Mouse (Mus musculus) embryonic stem cell, embryonic (primary cell): Measurements from ENCODE around the gene Tsr1.

Experiments
- CTCF ChIA-PET, 4 experiments: fragments of 300-600 bp in 2 of 4; fragments of 350-600 bp in 2 of 4; sonication (Branson Sonifier 250); formaldehyde crosslinking; loops; one replicate each; lab custom pipeline; 2022; ENCODE audit warnings: inconsistent platforms in 2 of 4; lab: Charles Lee
- POLR2A ChIA-PET, 4 experiments: fragments of 300-600 bp in 2 of 4; fragments of 350-600 bp in 2 of 4; sonication (Branson Sonifier 250); formaldehyde crosslinking; loops; one replicate each; lab custom pipeline; 2022; ENCODE audit warnings: antibody characterized with exemption in 4 of 4, inconsistent platforms in 1 of 4; lab: Charles Lee

Tsr1 gene

DNA sequence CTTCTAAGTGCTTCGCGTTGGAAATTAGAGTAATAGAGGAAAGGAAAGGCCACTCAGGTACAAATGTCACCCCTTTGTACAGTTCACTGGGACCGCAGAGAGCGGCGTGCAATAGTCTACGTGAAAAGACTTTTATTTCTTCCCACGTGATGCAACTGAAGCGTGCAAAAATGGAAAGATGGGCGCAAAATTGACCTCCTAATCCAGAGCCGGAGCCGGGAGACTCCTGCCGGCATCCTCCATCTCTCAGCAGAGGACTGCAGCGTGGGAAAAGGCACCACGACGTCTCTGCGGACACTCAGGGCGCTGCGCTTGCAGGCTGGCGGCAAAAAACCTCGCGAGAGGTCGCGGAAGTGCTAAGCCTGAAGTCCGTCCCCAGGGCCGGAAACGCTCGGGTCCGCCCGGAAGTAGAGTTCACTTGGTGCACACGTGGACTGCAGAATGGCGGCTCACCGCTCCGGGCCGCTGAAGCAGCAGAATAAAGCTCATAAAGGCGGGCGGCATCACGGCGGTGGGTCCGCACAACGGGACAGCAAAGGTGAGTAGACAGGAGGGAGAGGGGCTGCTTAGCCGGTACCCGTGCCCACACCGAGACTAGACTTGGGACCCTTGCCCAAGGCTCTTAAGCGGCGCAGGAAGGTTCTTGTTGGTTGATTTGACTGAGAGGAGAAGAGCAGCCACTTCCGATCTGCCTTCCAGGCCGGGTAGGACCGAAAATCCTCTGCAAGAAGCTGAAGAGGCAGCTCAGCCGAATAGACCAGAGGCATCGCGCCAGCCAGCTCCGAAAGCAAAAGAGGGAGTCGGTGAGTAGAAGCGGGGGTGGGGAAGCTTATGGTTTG, at the start of gene Tsr1:
Gene Tsr1 (plus strand): TSS at position 394 of the 839 bp plus-strand sequence.
- CTCF ChIA-PET, result interaction anchor here in 1 of 4 experiments (0.8 kb wide), 1 partner anchor 50 kb away, joined by 3 read pairs; no protein-coding TSS in a partner anchor
- POLR2A ChIA-PET, result interaction anchor here (0.6 to 24.9 kb wide), 37 partner anchors 8 to 611 kb away, joined by 3 to 481 read pairs (median 5); partner anchors contain the start of genes Smg6 (in 2 of the 4), Srr (in 2 of the 4) and Mnt (in 1 of the 4)

DNA sequence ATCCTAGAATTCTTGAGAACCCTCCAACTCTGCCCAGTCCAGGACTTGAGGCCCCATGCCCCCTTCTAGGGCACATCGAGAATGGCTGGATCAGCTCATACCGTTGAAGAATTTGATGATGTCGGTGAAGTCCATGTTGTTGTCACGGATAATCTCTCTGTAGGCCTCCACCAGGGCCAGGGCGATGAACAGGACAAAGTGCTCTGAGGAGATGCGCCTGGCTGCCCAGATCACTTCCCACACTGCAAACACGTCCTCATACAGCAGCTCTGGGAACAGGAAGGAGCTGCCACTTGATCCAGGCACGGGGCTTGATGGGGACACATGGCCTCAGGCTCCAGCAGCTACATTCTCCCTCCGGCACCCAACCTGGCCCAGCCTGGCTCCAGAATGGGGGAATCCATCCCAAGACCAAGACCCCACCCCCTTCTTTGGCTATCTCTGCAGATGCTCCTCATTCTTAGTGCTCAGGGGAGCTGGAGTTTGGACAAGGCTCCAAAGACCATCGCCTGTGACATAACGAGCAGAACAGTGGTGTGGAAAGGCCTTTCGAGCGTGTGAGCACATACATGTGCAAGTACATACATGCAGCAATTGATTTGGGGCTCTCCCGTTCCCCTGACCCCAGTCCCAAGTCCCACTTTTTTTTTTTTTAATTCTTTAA, 46.7 kb upstream of the Tsr1 start:
- POLR2A ChIA-PET, result interaction anchor here in 3 of 4 experiments (0.6 to 2.2 kb wide), 11 partner anchors 10 to 196 kb away, joined by 3 to 8 read pairs (median 4); partner anchors contain the start of gene Tsr1 (in 1 of the 3)
- CTCF ChIA-PET, result no interaction called here

DNA sequence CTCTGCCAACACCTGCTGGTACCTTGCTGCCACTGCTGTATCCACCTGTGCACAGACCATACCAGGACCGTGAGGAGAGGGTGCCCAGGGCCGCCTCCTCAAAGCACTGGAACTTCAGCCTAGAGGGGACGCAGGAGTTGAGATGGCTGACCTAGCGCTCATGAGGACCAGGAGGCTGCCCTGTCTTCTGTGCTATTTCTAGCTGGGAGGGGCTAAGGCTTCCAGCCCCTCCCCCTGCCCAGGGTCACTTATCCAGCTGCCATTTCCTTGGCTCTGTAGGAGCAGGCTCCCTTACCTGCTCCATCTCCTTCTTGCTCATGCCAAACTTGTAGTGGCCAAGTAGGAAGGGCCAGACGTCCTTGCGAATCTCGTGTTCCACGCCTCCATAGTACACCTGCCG, 40.1 kb upstream of the Tsr1 start:
- POLR2A ChIA-PET, result interaction anchor here in 3 of 4 experiments (0.6 to 5.6 kb wide), 25 partner anchors 8 to 249 kb away, joined by 3 to 32 read pairs (median 5); partner anchors contain the start of genes Mnt (in 2 of the 3), Sgsm2 (in 2 of the 3), Mettl16 (in 1 of the 3) and Smg6 (in 1 of the 3)
- CTCF ChIA-PET, result interaction anchor here in 3 of 4 experiments (0.5 to 2.2 kb wide), 10 partner anchors 9 to 911 kb away, joined by 3 to 6 read pairs (median 3); no protein-coding TSS in a partner anchor

DNA sequence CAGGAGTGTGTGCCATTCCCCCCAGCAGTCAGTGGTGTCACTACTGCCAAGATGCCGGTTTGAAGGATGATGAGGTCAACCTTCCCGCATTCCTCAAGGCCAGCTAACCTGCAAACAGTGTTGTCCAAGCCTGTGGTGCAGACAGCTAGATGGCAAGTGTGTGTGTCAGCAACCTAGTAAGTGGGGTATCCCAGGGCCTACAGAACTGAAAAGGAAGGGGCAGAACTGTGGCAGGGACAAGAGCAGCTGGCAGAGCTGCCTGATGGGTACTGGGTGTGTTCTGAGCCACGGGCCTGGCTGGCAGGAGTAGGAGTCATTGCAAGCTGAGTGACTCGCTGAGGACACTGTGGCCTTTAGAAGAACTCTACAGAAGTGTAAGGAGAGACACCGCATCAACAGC, 35.7 kb upstream of the Tsr1 start:
- ChIA-PET CTCF (interaction anchor here in 1 of 4 experiments (1.3 kb wide), 1 partner anchor 14 kb away, joined by 6 read pairs; no protein-coding TSS in a partner anchor), POLR2A (interaction anchor here in 1 of 4 experiments (0.7 to 3.2 kb wide), 4 partner anchors 14 to 122 kb away, joined by 3 to 13 read pairs (median 5); partner anchors contain the start of gene Smg6)

DNA sequence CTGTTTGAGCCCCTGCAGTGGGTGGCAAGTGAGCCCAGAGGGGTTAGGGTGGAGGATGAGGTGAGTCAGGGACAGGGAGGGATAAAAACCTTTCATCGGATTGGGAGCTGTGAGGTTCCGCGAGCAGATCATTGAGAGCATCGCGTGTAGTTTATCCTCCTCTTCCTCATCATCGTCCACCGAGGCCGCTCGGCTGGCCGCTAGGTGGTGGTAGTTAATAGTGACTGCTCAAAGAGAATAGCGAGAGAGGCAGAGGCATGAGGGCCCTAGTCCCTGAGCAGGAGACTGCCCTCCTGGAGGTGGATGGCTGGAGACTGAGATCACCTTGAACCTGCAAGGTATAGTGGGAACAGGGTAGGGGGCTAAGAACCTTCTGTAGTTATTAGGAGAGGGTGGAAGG, 34.4 kb upstream of the Tsr1 start:
- CTCF ChIA-PET, result interaction anchor here in 1 of 4 experiments (0.6 kb wide), 1 partner anchor 544 kb away, joined by 3 read pairs; no protein-coding TSS in a partner anchor
- POLR2A ChIA-PET, result interaction anchor here in 1 of 4 experiments (0.6 to 3.2 kb wide), 5 partner anchors 12 to 62 kb away, joined by 3 to 13 read pairs (median 4); partner anchors contain the start of gene Smg6

DNA sequence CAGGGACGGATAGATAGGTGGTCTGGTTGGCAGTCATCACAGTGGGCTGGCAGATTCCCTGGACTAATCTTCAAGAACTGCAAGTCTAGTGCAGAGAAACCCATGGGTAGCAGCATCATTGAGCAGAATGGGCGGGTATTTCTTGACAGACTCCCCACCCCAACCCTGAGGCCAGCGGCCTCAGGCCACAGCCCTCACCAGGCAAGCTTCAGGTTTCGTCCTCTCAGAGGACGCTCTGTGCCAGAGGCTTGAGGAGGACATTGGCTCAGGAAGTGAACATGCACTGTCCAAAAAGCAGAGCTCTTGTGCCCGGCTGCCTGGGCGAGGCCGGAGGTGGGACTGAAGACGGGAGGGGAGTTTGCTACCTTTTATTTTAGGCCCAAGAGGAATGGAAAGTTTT, 33.5 kb upstream of the Tsr1 start:
- CTCF ChIA-PET, result interaction anchor here in 1 of 4 experiments (0.7 kb wide), 1 partner anchor 318 kb away, joined by 10 read pairs; no protein-coding TSS in a partner anchor
- POLR2A ChIA-PET, result interaction anchor here in 2 of 4 experiments (0.6 to 3.2 kb wide), 7 partner anchors 11 to 48 kb away, joined by 3 to 13 read pairs (median 4); no protein-coding TSS in a partner anchor

DNA sequence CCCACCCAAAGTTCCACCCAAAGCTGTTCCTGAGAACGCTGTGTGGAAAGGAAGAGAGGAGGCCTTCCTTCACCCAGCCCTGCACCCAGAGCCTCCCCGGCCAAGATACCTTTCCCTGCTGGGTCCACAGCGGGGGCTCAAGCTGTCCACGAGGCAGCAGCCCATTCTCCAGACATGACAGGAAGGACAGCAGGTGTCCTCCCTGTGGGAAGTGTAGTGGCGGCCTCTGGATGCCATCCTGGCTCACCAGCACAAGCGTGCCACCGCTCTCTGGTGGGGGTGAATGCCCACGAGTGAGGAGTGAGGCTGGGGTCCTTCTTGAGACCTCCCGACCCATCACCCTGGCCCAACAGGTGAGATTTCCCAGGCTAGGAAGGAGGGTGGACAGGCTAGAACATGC, 32.6 kb upstream of the Tsr1 start:
- ChIA-PET CTCF (interaction anchor here in 1 of 4 experiments (0.5 kb wide), 1 partner anchor 38 kb away, joined by 4 read pairs; no protein-coding TSS in a partner anchor), POLR2A (interaction anchor here in 1 of 4 experiments (1.0 to 3.2 kb wide), 3 partner anchors 10 to 23 kb away, joined by 4 to 13 read pairs (median 5); no protein-coding TSS in a partner anchor)

DNA sequence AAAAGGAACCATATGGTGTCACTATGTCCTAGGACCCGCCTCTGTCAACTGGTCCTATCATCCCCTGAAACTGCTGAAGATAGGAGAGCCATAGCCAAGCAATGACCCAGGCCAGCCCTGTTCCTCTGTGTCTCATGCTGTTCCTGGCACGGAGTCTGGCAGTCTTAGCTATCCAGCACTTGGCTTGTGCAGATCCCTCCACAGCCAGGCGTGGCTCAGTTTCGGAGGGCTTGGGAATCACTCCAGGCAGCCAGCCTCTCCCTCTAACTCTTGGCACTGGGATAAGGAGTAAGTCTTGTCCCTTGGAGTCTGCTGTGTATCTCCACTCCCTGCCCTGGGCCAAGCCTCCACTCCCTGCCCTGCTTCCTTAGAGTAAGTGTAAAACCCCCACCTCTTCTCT, 31.2 kb upstream of the Tsr1 start:
- ChIA-PET POLR2A (interaction anchor here in 2 of 4 experiments (0.7 to 1.3 kb wide), 4 partner anchors 10 to 96 kb away, joined by 3 to 5 read pairs (median 4); partner anchors contain the start of gene Mettl16 (in 1 of the 2)), CTCF (no interaction called here)

DNA sequence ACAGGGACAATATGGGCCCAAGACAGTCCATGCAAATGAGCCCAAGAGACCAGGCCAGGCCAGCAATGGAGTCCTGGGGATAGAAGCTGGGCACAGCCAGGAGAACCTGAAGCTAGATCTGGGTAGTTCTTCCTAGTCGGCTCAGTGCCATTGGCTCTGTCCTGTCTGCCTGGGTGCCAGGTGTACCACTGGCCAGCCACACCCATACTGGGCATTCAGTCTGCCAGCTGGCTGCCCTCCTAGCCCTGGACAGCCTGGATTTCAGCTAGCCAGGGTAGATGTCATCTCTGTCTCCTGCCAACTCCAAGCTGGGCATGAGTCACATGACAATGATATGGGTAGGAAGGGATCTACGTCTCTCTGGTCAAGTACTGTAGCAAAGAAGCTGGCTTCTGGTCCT, 30.7 kb upstream of the Tsr1 start:
- POLR2A ChIA-PET, result interaction anchor here in 2 of 4 experiments (0.5 to 2.7 kb wide), 11 partner anchors 9 to 97 kb away, joined by 3 to 8 read pairs (median 4); partner anchors contain the start of genes Mettl16 (in 2 of the 2) and Sgsm2 (in 1 of the 2)
- CTCF ChIA-PET, result interaction anchor here in 1 of 4 experiments (0.9 to 2.0 kb wide), 3 partner anchors 9 to 303 kb away, joined by 3 to 7 read pairs (median 5); partner anchors contain the start of gene Hic1

DNA sequence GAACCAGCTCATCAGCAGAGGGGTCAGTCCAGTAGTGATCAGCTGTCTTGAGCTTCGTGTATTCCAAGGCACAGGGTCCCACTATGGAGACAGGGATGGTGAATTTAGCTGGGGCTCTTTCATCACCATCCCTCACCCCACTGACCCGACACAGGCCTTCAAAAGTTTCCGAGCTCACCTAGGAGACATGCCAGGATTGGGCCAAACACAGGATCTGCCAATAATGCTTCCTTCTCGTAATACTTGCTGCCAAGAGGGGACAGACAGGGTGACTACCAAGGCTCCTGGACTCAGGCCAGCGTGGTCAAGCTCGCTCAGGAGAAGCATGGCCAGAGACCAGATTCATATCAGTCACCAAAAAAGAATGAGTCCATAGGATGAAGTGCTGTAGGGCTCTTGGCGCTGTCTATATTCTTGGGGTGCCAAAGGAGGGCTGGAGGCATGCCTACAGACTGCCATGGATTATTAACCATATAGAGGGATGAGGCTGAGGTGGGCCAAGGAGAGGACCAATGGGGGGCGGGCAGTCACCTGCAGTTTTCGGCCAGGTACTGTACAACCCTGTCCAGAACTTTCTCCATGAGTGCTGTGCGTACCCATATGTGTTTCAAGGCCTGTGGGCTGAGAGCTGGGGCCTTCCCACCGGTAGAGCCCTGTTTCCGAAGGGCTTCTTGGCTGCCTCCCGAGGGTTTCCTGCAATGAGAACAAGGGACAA, 29.7 kb upstream of the Tsr1 start:
- CTCF ChIA-PET, result interaction anchor here in 2 of 4 experiments (0.7 to 2.0 kb wide), 6 partner anchors 9 to 302 kb away, joined by 3 to 7 read pairs (median 4); partner anchors contain the start of gene Hic1 (in 1 of the 2)
- POLR2A ChIA-PET, result interaction anchor here in 2 of 4 experiments (0.6 to 2.7 kb wide), 15 partner anchors 9 to 1686 kb away, joined by 3 to 11 read pairs (median 5); partner anchors contain the start of genes Mettl16 (in 1 of the 2), Sgsm2 (in 1 of the 2) and Tsr1 (in 1 of the 2)

DNA sequence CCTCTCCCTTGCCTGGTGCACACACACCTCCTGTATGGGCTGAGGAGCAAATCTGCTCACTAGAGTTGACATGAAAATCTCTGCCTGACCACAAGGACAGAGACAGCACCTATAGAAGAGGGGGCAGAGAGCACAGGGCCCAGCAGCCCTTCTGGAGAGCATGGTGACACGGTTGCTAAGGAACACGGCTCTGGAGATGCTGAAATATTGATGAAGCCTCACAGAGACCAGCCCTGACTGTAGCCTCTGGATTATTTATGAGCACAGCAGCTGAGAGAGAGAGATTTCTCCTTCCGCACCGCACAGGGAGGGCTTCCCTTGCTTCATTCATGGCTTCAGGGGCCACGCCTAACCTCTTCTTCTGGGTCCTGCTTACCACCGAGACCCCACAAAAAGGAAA, 28.3 kb upstream of the Tsr1 start:
- CTCF ChIA-PET, result interaction anchor here in 1 of 4 experiments (1.0 to 1.4 kb wide), 2 partner anchors 21 to 24 kb away, joined by 3 to 4 read pairs; no protein-coding TSS in a partner anchor
- POLR2A ChIA-PET, result interaction anchor here in 2 of 4 experiments (0.9 to 2.7 kb wide), 12 partner anchors 9 to 46 kb away, joined by 3 to 11 read pairs (median 4); partner anchors contain the start of genes Sgsm2 (in 1 of the 2) and Tsr1 (in 1 of the 2)

DNA sequence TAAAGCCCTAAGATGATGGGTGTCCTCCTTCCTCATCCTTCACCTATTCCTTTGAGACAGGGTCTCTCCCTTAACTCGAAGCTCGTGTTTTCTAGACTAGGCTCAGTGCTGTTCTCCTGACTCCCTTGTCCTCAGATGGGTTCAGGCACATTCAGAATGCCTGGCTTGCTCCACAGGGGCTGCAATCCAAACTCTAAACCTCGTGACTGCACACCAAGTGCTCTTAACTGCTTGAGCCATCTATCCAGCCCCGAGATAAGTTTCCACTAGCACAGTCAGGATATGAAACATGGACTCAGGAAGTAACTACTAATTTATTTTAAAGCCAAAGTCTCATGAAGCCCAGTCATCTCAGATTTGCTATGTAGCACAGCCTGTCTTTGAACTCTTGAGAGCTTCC, 27.3 kb upstream of the Tsr1 start:
- ChIA-PET CTCF (interaction anchor here in 2 of 4 experiments (0.9 to 1.0 kb wide), 2 partner anchors 23 kb away, joined by 3 to 5 read pairs; no protein-coding TSS in a partner anchor), POLR2A (interaction anchor here in 2 of 4 experiments (1.0 to 2.5 kb wide), 6 partner anchors 11 to 38 kb away, joined by 3 to 11 read pairs (median 4); partner anchors contain the start of gene Tsr1 (in 1 of the 2))

DNA sequence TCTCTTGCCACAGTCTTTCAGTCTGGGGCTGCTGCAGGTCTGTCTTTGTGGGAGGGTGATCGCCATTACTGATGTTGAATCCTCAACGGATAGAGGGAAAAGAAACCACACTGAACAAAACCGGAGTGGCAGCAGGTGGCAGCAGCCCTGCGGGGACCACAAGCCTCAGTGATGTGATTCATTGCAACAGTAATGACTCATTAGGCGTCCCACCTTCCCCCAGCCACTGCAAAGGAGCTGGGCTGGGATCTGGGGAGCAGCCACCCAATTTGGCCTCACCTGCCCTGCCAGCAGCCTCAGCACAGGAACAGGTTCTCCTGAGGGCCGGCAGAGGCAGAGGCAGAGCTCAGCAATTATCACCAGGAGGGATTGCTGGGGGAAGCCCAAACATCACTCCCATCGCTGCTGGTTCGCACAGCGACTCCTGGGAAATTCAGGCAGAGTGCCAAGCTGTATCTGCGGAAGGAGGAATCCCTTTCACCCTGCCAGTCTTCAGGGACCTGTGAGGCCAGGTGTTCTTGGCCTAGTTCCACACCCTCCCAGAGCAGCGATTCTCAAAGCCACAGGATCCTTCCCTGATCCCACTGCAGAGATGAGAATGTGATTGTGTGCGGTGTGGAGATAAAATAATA, 26.8 kb upstream of the Tsr1 start:
- POLR2A ChIA-PET, result interaction anchor here in 2 of 4 experiments (0.6 to 2.5 kb wide), 6 partner anchors 11 to 119 kb away, joined by 3 to 11 read pairs (median 4); partner anchors contain the start of gene Tsr1 (in 1 of the 2)
- CTCF ChIA-PET, result interaction anchor here in 2 of 4 experiments (0.9 to 1.0 kb wide), 2 partner anchors 23 kb away, joined by 3 to 5 read pairs; no protein-coding TSS in a partner anchor

DNA sequence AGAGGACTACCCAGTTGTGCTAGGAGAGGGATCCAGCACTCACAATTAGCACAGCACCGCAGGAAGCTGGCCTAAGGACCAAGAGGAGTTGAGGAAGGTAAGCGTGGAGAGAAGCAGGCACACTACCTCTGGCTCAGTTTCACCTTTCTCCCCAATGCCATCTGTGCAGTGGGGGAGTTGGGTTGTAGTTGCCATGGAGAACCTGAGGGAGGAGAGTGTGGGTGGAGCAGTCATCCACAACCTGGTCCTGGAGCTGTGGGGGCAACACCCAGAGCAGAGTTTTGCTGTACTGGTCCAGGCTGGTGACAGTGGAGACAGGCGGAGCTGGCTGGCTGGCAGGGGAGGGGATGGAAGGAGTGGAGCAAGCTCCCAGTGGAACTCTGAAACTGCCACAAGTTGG, 23.2 kb upstream of the Tsr1 start:
- ChIA-PET CTCF (interaction anchor here in 1 of 4 experiments (0.6 kb wide), 1 partner anchor 194 kb away, joined by 7 read pairs; no protein-coding TSS in a partner anchor), POLR2A (interaction anchor here in 3 of 4 experiments (0.8 to 5.5 kb wide), 12 partner anchors 11 to 104 kb away, joined by 3 to 32 read pairs (median 4); partner anchors contain the start of genes Mettl16 (in 1 of the 3), Mnt (in 1 of the 3), Smg6 (in 1 of the 3) and Srr (in 1 of the 3))

DNA sequence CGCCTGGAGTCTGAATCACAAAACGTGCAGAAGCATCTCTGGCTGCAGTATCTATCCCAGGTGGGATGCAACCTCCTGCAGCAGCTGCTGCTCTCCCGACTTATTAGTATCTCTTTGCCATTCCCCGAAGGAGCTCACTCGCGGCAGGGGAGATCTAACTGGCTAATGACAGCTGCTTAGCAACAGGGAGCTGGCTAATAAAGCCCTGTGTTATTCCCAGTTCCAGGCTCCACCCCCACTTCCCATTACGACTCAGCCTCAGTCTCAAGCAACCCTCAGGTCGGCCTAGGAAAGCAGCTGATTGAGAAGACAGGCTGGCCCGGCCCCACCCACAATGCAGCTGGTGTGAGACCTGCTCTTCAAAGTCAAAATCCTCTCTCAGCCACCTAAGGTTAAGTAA, 21.1 kb upstream of the Tsr1 start:
- POLR2A ChIA-PET, result interaction anchor here (0.6 to 5.5 kb wide), 51 partner anchors 9 to 585 kb away, joined by 3 to 32 read pairs (median 3); partner anchors contain the start of genes Tsr1 (in 3 of the 4), Sgsm2 (in 2 of the 4), Mettl16 (in 1 of the 4) and Mnt (in 1 of the 4)
- CTCF ChIA-PET, result interaction anchor here in 2 of 4 experiments (0.8 to 1.2 kb wide), 4 partner anchors 9 to 634 kb away, joined by 3 to 7 read pairs (median 4); partner anchors contain the start of gene Hic1 (in 1 of the 2)
